Mouse (Mus musculus): ENCODE measurements around the gene Ms4a4d. TPM values are rescaled to one million over a fixed set of nuclear protein-coding genes. Genes with fewer than 3 reads are reported as not detected.
"Not testable (repeated sequence)": the region's sequence is repeated elsewhere in the genome, so short reads cannot be mapped to it uniquely, and the experiment has no call there.

Gene Ms4a4d
- polyA plus RNA-seq, 1 experiment, result not detected

- no peak within 1 kb of the TSS for H3K4me3 ChIP-seq (ENCODE audit: insufficient read depth, low read depth, low read length)
- H3K27ac ChIP-seq (ENCODE audit: insufficient read depth, low read depth, low read length), result no peak within 1 kb of the TSS
- TF ChIP-seq POLR2A (IDR thresholded peaks at IDR 0.05; ENCODE audit: insufficient read depth, low read depth, low read length) (no peak), CTCF (IDR thresholded peaks at IDR 0.05; ENCODE audit: insufficient read depth, low read depth, low read length) (no peak)
- no peaks in the 10 kb centered on the region for H3K4me1 ChIP-seq (ENCODE audit: control insufficient read depth, insufficient read depth, low read length)
Observed at GRCm38 (mm10) chr19:11516246-11516645, 20.4 kb upstream of the Ms4a4d start, which contains the start of gene Ms4a6b. Gene Ms4a6b (plus strand): TSS chr19:11516512.

- WGBS, result 71% methylated on average over 4 of the region's 4 CpGs
- Histone ChIP-seq H3K27ac (ENCODE audit: insufficient read depth, low read depth, low read length) (no peak overlapping the region), H3K4me1 (ENCODE audit: control insufficient read depth, insufficient read depth, low read length) (no peaks in the 10 kb centered on the region), H3K4me3 (ENCODE audit: insufficient read depth, low read depth, low read length) (no peak overlapping the region)
- TF ChIP-seq POLR2A (IDR thresholded peaks at IDR 0.05; ENCODE audit: insufficient read depth, low read depth, low read length), result no peak
- TF ChIP-seq CTCF (IDR thresholded peaks at IDR 0.05; ENCODE audit: insufficient read depth, low read depth, low read length), result no peak
Observed at GRCm38 (mm10) chr19:11516845-11517244, 19.8 kb upstream of the Ms4a4d start.

- H3K4me3 ChIP-seq (ENCODE audit: insufficient read depth, low read depth, low read length); H3K4me1 ChIP-seq (ENCODE audit: control insufficient read depth, insufficient read depth, low read length); H3K27ac ChIP-seq (ENCODE audit: insufficient read depth, low read depth, low read length): not testable (repeated sequence)
- WGBS, result 50% methylated on average over 1 of the region's 1 CpGs
Observed at GRCm38 (mm10) chr19:11517373-11517772, 19.2 kb upstream of the Ms4a4d start.

GRCm38 (mm10) chr19:11518356-11518755, 18.2 kb upstream of the Ms4a4d start:
- H3K27ac ChIP-seq (ENCODE audit: insufficient read depth, low read depth, low read length); H3K4me1 ChIP-seq (ENCODE audit: control insufficient read depth, insufficient read depth, low read length); H3K4me3 ChIP-seq (ENCODE audit: insufficient read depth, low read depth, low read length): not testable (repeated sequence)
- 94% methylated on average over 2 of the region's 2 CpGs for WGBS

GRCm38 (mm10) chr19:11520146-11520545, 16.5 kb upstream of the Ms4a4d start:
- Histone ChIP-seq H3K4me1 (ENCODE audit: control insufficient read depth, insufficient read depth, low read length) (no peaks in the 10 kb centered on the region), H3K27ac (ENCODE audit: insufficient read depth, low read depth, low read length) (no peak overlapping the region), H3K4me3 (ENCODE audit: insufficient read depth, low read depth, low read length) (no peak overlapping the region)
- TF ChIP-seq POLR2A (IDR thresholded peaks at IDR 0.05; ENCODE audit: insufficient read depth, low read depth, low read length), result no peak
- TF ChIP-seq CTCF (IDR thresholded peaks at IDR 0.05; ENCODE audit: insufficient read depth, low read depth, low read length), result no peak
- WGBS, result 92% methylated on average over 3 of the region's 3 CpGs

- no peak overlapping the region for H3K27ac ChIP-seq (ENCODE audit: insufficient read depth, low read depth, low read length)
- WGBS, result 63% methylated on average over 1 of the region's 1 CpGs
- H3K4me1 ChIP-seq (ENCODE audit: control insufficient read depth, insufficient read depth, low read length), result no peaks in the 10 kb centered on the region
- H3K4me3 ChIP-seq (ENCODE audit: insufficient read depth, low read depth, low read length), result no peak overlapping the region
- TF ChIP-seq POLR2A (IDR thresholded peaks at IDR 0.05; ENCODE audit: insufficient read depth, low read depth, low read length) (no peak), CTCF (IDR thresholded peaks at IDR 0.05; ENCODE audit: insufficient read depth, low read depth, low read length) (no peak)
Observed at GRCm38 (mm10) chr19:11533421-11533820, 3.2 kb upstream of the Ms4a4d start.

- no peaks in the 10 kb centered on the region for H3K4me1 ChIP-seq (ENCODE audit: control insufficient read depth, insufficient read depth, low read length)
- no peak for TF ChIP-seq POLR2A (IDR thresholded peaks at IDR 0.05; ENCODE audit: insufficient read depth, low read depth, low read length)
- TF ChIP-seq CTCF (IDR thresholded peaks at IDR 0.05; ENCODE audit: insufficient read depth, low read depth, low read length), result no peak
- no peak overlapping the region for H3K4me3 ChIP-seq (ENCODE audit: insufficient read depth, low read depth, low read length)
- 43% methylated on average over 2 of the region's 2 CpGs for WGBS
- H3K27ac ChIP-seq (ENCODE audit: insufficient read depth, low read depth, low read length), result no peak overlapping the region
Observed at GRCm38 (mm10) chr19:11533888-11534445, 2.6 kb upstream of the Ms4a4d start.

GRCm38 (mm10) chr19:11537336-11537735, 735 bp downstream of the Ms4a4d start:
- WGBS, result 19% methylated on average over 2 of the region's 2 CpGs
- Histone ChIP-seq H3K4me3 (ENCODE audit: insufficient read depth, low read depth, low read length) (no peak overlapping the region), H3K4me1 (ENCODE audit: control insufficient read depth, insufficient read depth, low read length) (no peaks in the 10 kb centered on the region), H3K27ac (ENCODE audit: insufficient read depth, low read depth, low read length) (no peak overlapping the region)
- TF ChIP-seq POLR2A (IDR thresholded peaks at IDR 0.05; ENCODE audit: insufficient read depth, low read depth, low read length), result no peak
- no peak for TF ChIP-seq CTCF (IDR thresholded peaks at IDR 0.05; ENCODE audit: insufficient read depth, low read depth, low read length)

- WGBS, result 89% methylated on average over 1 of the region's 1 CpGs
- H3K27ac ChIP-seq (ENCODE audit: insufficient read depth, low read depth, low read length); H3K4me3 ChIP-seq (ENCODE audit: insufficient read depth, low read depth, low read length); H3K4me1 ChIP-seq (ENCODE audit: control insufficient read depth, insufficient read depth, low read length): not testable (repeated sequence)
Observed at GRCm38 (mm10) chr19:11540166-11540821, 3.7 kb downstream of the Ms4a4d start.

GRCm38 (mm10) chr19:11544383-11544782, 7.8 kb downstream of the Ms4a4d start:
- not testable (repeated sequence) for H3K4me1 ChIP-seq (ENCODE audit: control insufficient read depth, insufficient read depth, low read length); H3K27ac ChIP-seq (ENCODE audit: insufficient read depth, low read depth, low read length); H3K4me3 ChIP-seq (ENCODE audit: insufficient read depth, low read depth, low read length)
- 89% methylated on average over 2 of the region's 2 CpGs for WGBS
